14 mouse cellular contexts compared by ENCODE assay signal in the genomic region with DNA sequence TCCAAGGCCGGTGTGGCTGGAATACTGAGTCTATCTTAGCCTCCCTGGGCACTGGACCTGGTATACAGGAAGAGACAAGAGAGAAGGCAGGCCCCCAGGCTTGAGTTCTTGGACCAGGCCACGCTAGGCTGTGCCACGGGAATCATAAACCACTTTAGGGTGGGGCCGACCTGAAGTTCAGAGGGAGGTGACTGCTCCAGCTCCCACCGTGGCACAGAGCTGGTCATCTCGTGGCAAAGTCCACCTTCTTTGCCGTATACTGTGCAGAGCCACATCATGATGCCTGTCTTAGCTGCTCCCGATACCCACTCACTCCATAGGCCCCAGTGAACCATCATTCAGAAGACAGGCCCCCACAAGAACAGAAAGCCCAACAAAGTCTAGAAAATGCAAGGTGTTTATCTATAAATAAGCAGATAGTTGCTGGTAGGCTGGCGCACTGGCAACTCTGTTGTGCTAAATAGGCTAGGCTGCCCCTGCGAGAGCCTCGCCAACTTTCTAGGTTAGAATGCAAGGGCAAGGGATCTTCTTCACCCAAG. TPM values are rescaled to one million over a fixed set of nuclear protein-coding genes. Genes with fewer than 3 reads are reported as not detected.
DNase-seq lines count a peak whose midpoint lies in the region; ATAC-seq and TF ChIP-seq lines count a peak whose summit lies in the region.
"Had no signal": no experiment of that assay in that cellular context is flagged by ENCODE, and none has a peak within 500 bp of the region (broad histone marks: within the 10 kb centered on the region; RNA-seq: fewer than 3 reads in every experiment).

No protein-coding gene starts in this region.

- ATAC-seq in heart, embryonic 12.5 days (ENCODE audit: insufficient number of reproducible peaks, low FRiP score), result peak; percentile 29
- peak; percentile 47 for ATAC-seq in liver, embryonic 14.5 days (ENCODE audit: insufficient read depth)
- ATAC-seq: inflammation-experienced regulatory T-cells, adult 6 months had no signal

- no peak for DNase-seq in heart, adult 8-10 months (ENCODE audit: low spot score)
- DNase-seq in testis, postnatal 10 days (ENCODE audit: low spot score), result peak; percentile 64
- no peak for DNase-seq in testis, postnatal 14 days (ENCODE audit: low spot score)
- peak; percentile 66 to 72 (median 69) for DNase-seq in liver, embryonic 14.5 days (ENCODE audit: low read depth in 3 of 3, low spot score in 3 of 3)
- no peak for DNase-seq in cerebellum, adult 8-10 months
- DNase-seq in thymus, postnatal 0 days (ENCODE audit: low spot score), result no peak
- no peak for DNase-seq in right cerebral cortex, postnatal 14 days
- DNase-seq: gastrocnemius, adult 2 months; layer of hippocampus, adult 9-11 months had no signal

- peak overlapping the region; percentile 88 for H3K27ac ChIP-seq in heart, embryonic 12.5 days (ENCODE audit: poor library complexity, severe bottlenecking)
- peak overlapping the region; percentile 95 for H3K27ac ChIP-seq in liver, embryonic 14.5 days
- H3K27ac ChIP-seq: gastrocnemius, adult 2 months had no signal

- H3K4me2 ChIP-seq in heart, embryonic 12.5 days, result peak overlapping the region; percentile 46; the same call in 1 of the 2 replicates
- peak overlapping the region; percentile 66 for H3K4me2 ChIP-seq in liver, embryonic 14.5 days (ENCODE audit: low read depth)

- 52% methylated on average over 11 of the region's 11 CpGs for WGBS in heart, embryonic 12.5 days
- 14% methylated on average over 11 of the region's 11 CpGs for WGBS in liver, embryonic 14.5 days (ENCODE audit: insufficient replicate concordance)

- peaks cover 23% of the 10 kb centered on the region for H3K36me3 ChIP-seq in heart, embryonic 12.5 days
- peaks cover 35% of the 10 kb centered on the region for H3K36me3 ChIP-seq in liver, embryonic 14.5 days (replicated peaks; ENCODE audit: control insufficient read depth, insufficient read depth, low read depth)

- TF ChIP-seq EP300 in liver, embryonic 14.5 days (IDR thresholded peaks at IDR 0.05; ENCODE audit: low read depth), result peak; percentile 41; the same call in 1 of the 2 replicates

- H3K9me3 ChIP-seq in heart, embryonic 12.5 days (replicated peaks), result no peaks in the 10 kb centered on the region
- H3K9me3 ChIP-seq in liver, embryonic 14.5 days (ENCODE audit: control insufficient read depth, low read length), result no peaks in the 10 kb centered on the region; the same call in 1 of the 2 replicates

- no peak overlapping the region for H3K4me3 ChIP-seq in heart, embryonic 12.5 days
- H3K4me3 ChIP-seq in liver, embryonic 14.5 days (ENCODE audit: insufficient read depth in 1 of 2, low read depth in 2 of 2, low read length in 2 of 2), result peak overlapping the region; percentile 13 to 17
- H3K4me3 ChIP-seq: gastrocnemius, adult 2 months; myocyte had no signal

- no peaks in the 10 kb centered on the region for H3K27me3 ChIP-seq in heart, embryonic 12.5 days (replicated peaks)
- no peaks in the 10 kb centered on the region for H3K27me3 ChIP-seq in liver, embryonic 14.5 days (ENCODE audit: control insufficient read depth, insufficient read depth, low read length)

- TF ChIP-seq CTCF in liver, embryonic 14.5 days (IDR thresholded peaks at IDR 0.05; ENCODE audit: low read depth), result no peak

- H3K4me1 ChIP-seq in heart, embryonic 12.5 days (replicated peaks), result peaks cover 46% of the 10 kb centered on the region
- peaks cover 40 to 46% of the 10 kb centered on the region in 2 experiments for H3K4me1 ChIP-seq in liver, embryonic 14.5 days (replicated peaks; ENCODE audit: control insufficient read depth in 2 of 2, insufficient read depth in 2 of 2, low read length in 1 of 2)

- H3K9ac ChIP-seq in heart, embryonic 12.5 days, result peak overlapping the region; percentile 26; the same call in 1 of the 2 replicates
- H3K9ac ChIP-seq in liver, embryonic 14.5 days (replicated peaks), result peak overlapping the region; percentile 65

RNA-seq across cellular contexts. Expression of gene Mafk, which starts 13.3 kb away (rescaled TPM):
- 24.4 and 25.2 TPM in 2 replicates for polyA plus RNA-seq in heart, embryonic 12.5 days (2016; fragmentation: Nextera tagmentation; extraction: Ambion mirVana)
- 10 to 100 TPM; 27.3 to 35.9 (median 33.9) TPM for total RNA-seq in heart, adult 8-10 months (2022)
- polyA plus RNA-seq in liver, embryonic 14.5 days (2012; rRNA removed), result 21.6 and 23.0 TPM in 2 replicates
- polyA plus RNA-seq in liver, embryonic 14.5 days (2014; fragmentation: Nextera tagmentation; extraction: Ambion mirVana), result 20.7 and 22.7 TPM in 2 replicates
- polyA plus RNA-seq in thymus, postnatal 0 days (2015; fragmentation: Nextera tagmentation; extraction: Ambion mirVana), result 39.4 and 40.8 TPM in 2 replicates

RNA-seq across cellular contexts. Expression of gene Tmem184a, which starts 15.1 kb away (rescaled TPM):
- 0.41 and 0.42 TPM in 2 replicates for polyA plus RNA-seq in heart, embryonic 12.5 days (2016; fragmentation: Nextera tagmentation; extraction: Ambion mirVana)
- total RNA-seq in heart, adult 8-10 months (2022), result under 1 TPM in 3 of 4 experiments, not detected in 1; 0.22 to 0.87 (median 0.47) TPM
- 0.75 TPM in 2 replicates for polyA plus RNA-seq in liver, embryonic 14.5 days (2012; rRNA removed)
- polyA plus RNA-seq in liver, embryonic 14.5 days (2014; fragmentation: Nextera tagmentation; extraction: Ambion mirVana), result 0.90 and 1.2 TPM in 2 replicates
- 1.6 and 2.0 TPM in 2 replicates for polyA plus RNA-seq in thymus, postnatal 0 days (2015; fragmentation: Nextera tagmentation; extraction: Ambion mirVana)

RNA-seq across cellular contexts. Expression of gene Gm26938, which starts 21.6 kb away (rescaled TPM):
- not detected in 2 replicates for polyA plus RNA-seq in heart, embryonic 12.5 days (2016; fragmentation: Nextera tagmentation; extraction: Ambion mirVana)
- total RNA-seq in heart, adult 8-10 months (2022), result not detected
- not detected in 2 replicates for polyA plus RNA-seq in liver, embryonic 14.5 days (2012; rRNA removed)
- polyA plus RNA-seq in liver, embryonic 14.5 days (2014; fragmentation: Nextera tagmentation; extraction: Ambion mirVana), result not detected in 2 replicates
- not detected in 2 replicates for polyA plus RNA-seq in thymus, postnatal 0 days (2015; fragmentation: Nextera tagmentation; extraction: Ambion mirVana)
- total RNA-seq: gastrocnemius, adult 2 months had no signal
- polyA plus RNA-seq: embryonic facial prominence, embryonic 11.5 days; inflammation-experienced regulatory T-cells, adult 6 months; lung, postnatal 0 days; myocyte had no signal

RNA-seq across cellular contexts. Expression of gene Psmg3, which starts 22.0 kb away (rescaled TPM):
- 39.1 and 42.3 TPM in 2 replicates for polyA plus RNA-seq in heart, embryonic 12.5 days (2016; fragmentation: Nextera tagmentation; extraction: Ambion mirVana)
- total RNA-seq in heart, adult 8-10 months (2022), result 10 to 100 TPM in 1 of 4 experiments, 1 to 10 TPM in 3; 7.0 to 10.6 (median 9.1) TPM
- 34.5 and 41.9 TPM in 2 replicates for polyA plus RNA-seq in liver, embryonic 14.5 days (2012; rRNA removed)
- 46.5 and 56.0 TPM in 2 replicates for polyA plus RNA-seq in liver, embryonic 14.5 days (2014; fragmentation: Nextera tagmentation; extraction: Ambion mirVana)
- 91.9 and 93.8 TPM in 2 replicates for polyA plus RNA-seq in thymus, postnatal 0 days (2015; fragmentation: Nextera tagmentation; extraction: Ambion mirVana)

RNA-seq across cellular contexts. Expression of gene Ints1, which starts 29.2 kb away (rescaled TPM):
- 24.2 and 32.7 TPM in 2 replicates for polyA plus RNA-seq in heart, embryonic 12.5 days (2016; fragmentation: Nextera tagmentation; extraction: Ambion mirVana)
- 10 to 100 TPM; 39.2 to 43.9 (median 40.1) TPM for total RNA-seq in heart, adult 8-10 months (2022)
- polyA plus RNA-seq in liver, embryonic 14.5 days (2012; rRNA removed), result 12.1 and 14.5 TPM in 2 replicates
- 13.5 and 17.5 TPM in 2 replicates for polyA plus RNA-seq in liver, embryonic 14.5 days (2014; fragmentation: Nextera tagmentation; extraction: Ambion mirVana)
- 26.8 and 28.9 TPM in 2 replicates for polyA plus RNA-seq in thymus, postnatal 0 days (2015; fragmentation: Nextera tagmentation; extraction: Ambion mirVana)

Comparison
In these comparisons a context has a peak if more than half of its experiments do, and no peak if none do; other contexts are left out.
1. DNase-seq: peak in testis, postnatal 10 days (single experiment) and liver, embryonic 14.5 days (3 of 3); none in heart, adult 8-10 months (single experiment), testis, postnatal 14 days (single experiment), cerebellum, adult 8-10 months (single experiment), thymus, postnatal 0 days (single experiment) and right cerebral cortex, postnatal 14 days (single experiment).